Mouse (Mus musculus) hindbrain, embryonic 10.5 days (tissue): Measurements from ENCODE around the gene Serinc3. TPM values are rescaled to one million over a fixed set of nuclear protein-coding genes. Genes with fewer than 3 reads are reported as not detected.

Experiments used
- DNase-seq: peaks from one replicate; pipeline ENCODE4 v3.0.0-alpha.2; 2017; ENCODE audit warnings: low spot score
- H3K27ac ChIP-seq: fragments of 300-500 bp; sonication (generic); 2 replicates; pipeline ENCODE4 v1.5.1; 2016; ENCODE audit warnings: mild to moderate bottlenecking, moderate library complexity
- H3K27me3 ChIP-seq: fragments of 300-500 bp; sonication (generic); 2 replicates; pipeline ENCODE4 v1.6.1; 2016; ENCODE audit warnings: mild to moderate bottlenecking; ENCODE audit not compliant: poor library complexity, insufficient read depth, severe bottlenecking
- H3K36me3 ChIP-seq: fragments of 300-500 bp; sonication (generic); 2 replicates; pipeline ENCODE4 v1.6.1; 2016; ENCODE audit warnings: mild to moderate bottlenecking, moderate library complexity
- H3K4me1 ChIP-seq: fragments of 300-500 bp; sonication (generic); replicated peaks from 2 replicates; pipeline ENCODE4 v1.6.1; 2016; ENCODE audit warnings: mild to moderate bottlenecking
- H3K4me3 ChIP-seq: fragments of 300-500 bp; sonication (generic); 2 replicates; pipeline ENCODE4 v1.5.1; 2016; ENCODE audit warnings: mild to moderate bottlenecking, moderate library complexity
- H3K9me3 ChIP-seq: fragments of 300-500 bp; sonication (generic); 2 replicates; pipeline ENCODE4 v1.6.1; 2016; ENCODE audit warnings: mild to moderate bottlenecking, moderate library complexity
- WGBS: fragments of 180-500 bp; shearing (Covaris S2); methylation state at CpG from one replicate; pipeline ENCODE4 v1.1.7; 2016; 5-methylcytosine and 5-hydroxymethylcytosine counted together
- polyA plus RNA-seq: library from polyadenylated mRNA; unstranded; fragments of >200 nt; fragmentation: Nextera tagmentation; extraction: Ambion mirVana; gene quantifications from 2 replicates; pipeline ENCODE4 v1.2.1, GENCODE M21; 2016

The Serinc3 gene
- polyA plus RNA-seq, 1 experiment from 2014 or later = 25.6 TPM

GRCm38 (mm10) chr2:163682344-163682743 lies 37.4 kb upstream of the Serinc3 start:
- DNase-seq = no peak
- Histone ChIP-seq H3K4me1 (peaks cover 16% of the 10 kb centered on the region; the same call in 1 of the 2 replicates), H3K4me3 (no peak overlapping the region), H3K9me3 (no peaks in the 10 kb centered on the region), H3K36me3 (peaks cover 11% of the 10 kb centered on the region), H3K27ac (no peak overlapping the region), H3K27me3 (no peaks in the 10 kb centered on the region)
- whole genome bisulfite sequencing = 90% methylated on average over 2 of the region's 2 CpGs

- Histone ChIP-seq H3K9me3 (no peaks in the 10 kb centered on the region), H3K27ac (no peak overlapping the region), H3K27me3 (no peaks in the 10 kb centered on the region), H3K36me3 (peaks cover 11% of the 10 kb centered on the region), H3K4me3 (no peak overlapping the region), H3K4me1 (peaks cover 26% of the 10 kb centered on the region)
- 91% methylated on average over 3 of the region's 3 CpGs for WGBS
- DNase-seq = no peak
Measured at GRCm38 (mm10) chr2:163676745-163677144, 31.8 kb upstream of the Serinc3 start.

- Histone ChIP-seq H3K4me1 (peaks cover 26% of the 10 kb centered on the region), H3K4me3 (no peak overlapping the region), H3K27me3 (no peaks in the 10 kb centered on the region), H3K27ac (no peak overlapping the region), H3K36me3 (peaks cover 11% of the 10 kb centered on the region), H3K9me3 (no peaks in the 10 kb centered on the region)
- 93% methylated on average over 4 of the region's 4 CpGs for WGBS
- no peak for DNase-seq
Measured at GRCm38 (mm10) chr2:163676321-163676720, 31.4 kb upstream of the Serinc3 start.

GRCm38 (mm10) chr2:163675662-163676061 lies 30.7 kb upstream of the Serinc3 start:
- H3K27me3 ChIP-seq = no peaks in the 10 kb centered on the region
- H3K4me1 ChIP-seq = peaks cover 26% of the 10 kb centered on the region
- DNase-seq = no peak
- no peaks in the 10 kb centered on the region for H3K9me3 ChIP-seq
- H3K36me3 ChIP-seq = 0 out of 2 replicates have a peak, but pooled peaks cover 4% of the 10 kb centered on the region
- no peak overlapping the region for H3K27ac ChIP-seq
- WGBS = 88% methylated on average over 6 of the region's 6 CpGs
- H3K4me3 ChIP-seq = no peak overlapping the region

- 53% methylated on average over 5 of the region's 5 CpGs for WGBS
- DNase-seq = no peak
- peaks cover 26% of the 10 kb centered on the region for H3K4me1 ChIP-seq
- no peak overlapping the region for H3K4me3 ChIP-seq
- 0 out of 2 replicates have a peak, but pooled peaks cover under 1% of the 10 kb centered on the region for H3K36me3 ChIP-seq
- H3K27me3 ChIP-seq = no peaks in the 10 kb centered on the region
- H3K9me3 ChIP-seq = no peaks in the 10 kb centered on the region
- no peak overlapping the region; the same call in 1 of the 2 replicates for H3K27ac ChIP-seq
Measured at GRCm38 (mm10) chr2:163675144-163675619, 30.3 kb upstream of the Serinc3 start.

GRCm38 (mm10) chr2:163674397-163674796 lies 29.5 kb upstream of the Serinc3 start:
- 75% methylated on average over 5 of the region's 5 CpGs for WGBS
- H3K4me3 ChIP-seq = no peak overlapping the region
- H3K27me3 ChIP-seq = no peaks in the 10 kb centered on the region
- H3K4me1 ChIP-seq = peaks cover 26% of the 10 kb centered on the region
- H3K9me3 ChIP-seq = no peaks in the 10 kb centered on the region
- no peak overlapping the region; the same call in 1 of the 2 replicates for H3K27ac ChIP-seq
- H3K36me3 ChIP-seq = no peaks in the 10 kb centered on the region
- DNase-seq = no peak

- H3K9me3 ChIP-seq = no peaks in the 10 kb centered on the region
- no peaks in the 10 kb centered on the region for H3K27me3 ChIP-seq
- peaks cover 21% of the 10 kb centered on the region for H3K4me1 ChIP-seq
- WGBS = 88% methylated on average over 11 of the region's 11 CpGs
- no peak for DNase-seq
- H3K4me3 ChIP-seq = no peak overlapping the region
- peaks cover 7% of the 10 kb centered on the region for H3K36me3 ChIP-seq
- no peak overlapping the region for H3K27ac ChIP-seq
Measured at GRCm38 (mm10) chr2:163670872-163671594, 26.1 kb upstream of the Serinc3 start.

- Histone ChIP-seq H3K27ac (no peak overlapping the region), H3K4me1 (peaks cover 7% of the 10 kb centered on the region), H3K36me3 (peaks cover 26% of the 10 kb centered on the region), H3K4me3 (no peak overlapping the region), H3K9me3 (no peaks in the 10 kb centered on the region), H3K27me3 (no peaks in the 10 kb centered on the region)
- no peak for DNase-seq
- 91% methylated on average over 1 of the region's 1 CpGs for WGBS
Measured at GRCm38 (mm10) chr2:163667045-163667444, 22.1 kb upstream of the Serinc3 start.

- WGBS = 75% methylated on average over 3 of the region's 3 CpGs
- Histone ChIP-seq H3K4me1 (peaks cover 38% of the 10 kb centered on the region), H3K27me3 (no peaks in the 10 kb centered on the region), H3K36me3 (peaks cover 26% of the 10 kb centered on the region), H3K27ac (no peak overlapping the region), H3K9me3 (no peaks in the 10 kb centered on the region), H3K4me3 (no peak overlapping the region)
- DNase-seq = no peak
Measured at GRCm38 (mm10) chr2:163663930-163664329, 19.0 kb upstream of the Serinc3 start.

GRCm38 (mm10) chr2:163662698-163663221 lies 17.8 kb upstream of the Serinc3 start:
- H3K4me3 ChIP-seq = no peak overlapping the region
- H3K4me1 ChIP-seq = peaks cover 39% of the 10 kb centered on the region
- peaks cover 22% of the 10 kb centered on the region for H3K36me3 ChIP-seq
- no peak overlapping the region for H3K27ac ChIP-seq
- WGBS = 79% methylated on average over 2 of the region's 2 CpGs
- H3K9me3 ChIP-seq = no peaks in the 10 kb centered on the region
- no peaks in the 10 kb centered on the region for H3K27me3 ChIP-seq
- no peak for DNase-seq

- Histone ChIP-seq H3K4me3 (no peak overlapping the region), H3K4me1 (peaks cover 39% of the 10 kb centered on the region), H3K36me3 (peaks cover 22% of the 10 kb centered on the region), H3K27me3 (no peaks in the 10 kb centered on the region), H3K9me3 (no peaks in the 10 kb centered on the region), H3K27ac (no peak overlapping the region)
- 95% methylated on average over 5 of the region's 5 CpGs for WGBS
- DNase-seq = no peak
Measured at GRCm38 (mm10) chr2:163662076-163662475, 17.1 kb upstream of the Serinc3 start.

- H3K27ac ChIP-seq = peak overlapping the region; percentile 35; the same call in 1 of the 2 replicates
- peak; percentile 12 for DNase-seq
Measured at GRCm38 (mm10) chr2:163661371-163661850, 16.5 kb upstream of the Serinc3 start.

GRCm38 (mm10) chr2:163660103-163660701 lies 15.3 kb upstream of the Serinc3 start:
- Histone ChIP-seq H3K4me1 (peaks cover 39% of the 10 kb centered on the region), H3K9me3 (no peaks in the 10 kb centered on the region), H3K27me3 (no peaks in the 10 kb centered on the region), H3K36me3 (peaks cover 10% of the 10 kb centered on the region), H3K27ac (no peak overlapping the region), H3K4me3 (no peak overlapping the region)
- DNase-seq = no peak
- 77% methylated on average over 5 of the region's 5 CpGs for WGBS

More at GRCm38 (mm10) chr2:163661371-163661850, 16.5 kb upstream of the Serinc3 start:
- no peak overlapping the region for H3K4me3 ChIP-seq
- no peaks in the 10 kb centered on the region for H3K27me3 ChIP-seq
- peaks cover 22% of the 10 kb centered on the region for H3K36me3 ChIP-seq
- H3K9me3 ChIP-seq = no peaks in the 10 kb centered on the region
- 48% methylated on average over 6 of the region's 6 CpGs for WGBS
- H3K4me1 ChIP-seq = peaks cover 39% of the 10 kb centered on the region
